Mouse (Mus musculus) heart, postnatal 36 days (tissue): ENCODE results near the gene Tmem9. TPM values are rescaled to one million over a fixed set of nuclear protein-coding genes. Genes with fewer than 3 reads are reported as not detected.

ENCODE experiments used
- DNase-seq, 2 experiments: peaks; one replicate each; pipeline ENCODE4 v3.0.0; 2021 to 2022
- intact Hi-C: fragments of 180-260 bp; cut with DNase I; formaldehyde crosslinking; loops from one replicate; pipeline ENCODE4 v1.15.1; 2025
- total RNA-seq, 2 experiments: library from RNA; stranded (reverse); gene quantifications; 2 replicates each; pipeline ENCODE4 v1.2.3; 2021

Tmem9 gene
- total RNA-seq, 2 experiments from 2014 or later, result 16.1 to 19.4 TPM

DNA sequence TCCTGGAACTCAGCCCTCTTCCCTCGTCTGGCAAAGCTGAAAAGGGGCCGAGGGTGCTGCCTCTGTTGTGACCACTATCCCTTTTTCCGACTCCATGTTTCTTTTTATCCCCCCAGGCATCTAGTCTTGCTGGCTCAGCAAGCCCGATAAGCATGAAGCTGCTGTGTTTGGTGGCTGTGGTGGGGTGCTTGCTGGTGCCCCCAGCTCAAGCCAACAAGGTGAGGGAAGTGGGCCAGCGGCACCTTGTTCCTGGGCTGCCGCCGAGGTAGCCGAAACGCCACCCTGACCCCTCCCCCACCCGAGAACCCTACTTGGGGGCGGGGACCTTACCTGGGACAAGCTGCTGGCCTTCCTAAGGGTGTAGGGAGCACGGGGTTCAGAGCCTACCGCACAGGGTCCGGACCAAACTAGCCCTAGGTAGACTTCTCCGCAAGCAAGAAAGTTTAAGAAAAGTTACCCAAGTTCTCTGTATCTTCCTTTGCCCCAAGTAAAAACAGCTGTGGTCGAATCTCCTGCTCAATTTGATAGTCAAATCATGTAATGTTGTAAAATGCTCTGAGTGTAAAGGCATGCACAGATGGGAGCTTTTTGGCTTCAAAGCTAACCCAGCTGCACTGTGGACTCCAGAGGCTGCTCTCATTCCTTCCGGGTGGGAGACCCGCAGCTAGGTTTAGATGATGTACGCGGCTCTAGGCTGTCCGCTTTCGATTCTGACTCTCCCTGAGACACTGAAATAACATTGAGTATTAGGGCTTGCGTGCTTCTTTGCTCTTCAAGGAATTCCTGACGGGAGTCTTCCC lies 10.6 kb downstream of the Tmem9 start:
- intact Hi-C loops, result no loop called here
- peak; percentile 6 to 17 for DNase-seq

GRCm38 (mm10) chr1:136030201-136030600 lies 22.3 kb downstream of the Tmem9 start:
- intact Hi-C loops, result no loop called here
- DNase-seq, result no peak

GRCm38 (mm10) chr1:136031697-136032096 lies 23.7 kb downstream of the Tmem9 start:
- intact Hi-C loops, result no loop called here
- no peak for DNase-seq

DNA sequence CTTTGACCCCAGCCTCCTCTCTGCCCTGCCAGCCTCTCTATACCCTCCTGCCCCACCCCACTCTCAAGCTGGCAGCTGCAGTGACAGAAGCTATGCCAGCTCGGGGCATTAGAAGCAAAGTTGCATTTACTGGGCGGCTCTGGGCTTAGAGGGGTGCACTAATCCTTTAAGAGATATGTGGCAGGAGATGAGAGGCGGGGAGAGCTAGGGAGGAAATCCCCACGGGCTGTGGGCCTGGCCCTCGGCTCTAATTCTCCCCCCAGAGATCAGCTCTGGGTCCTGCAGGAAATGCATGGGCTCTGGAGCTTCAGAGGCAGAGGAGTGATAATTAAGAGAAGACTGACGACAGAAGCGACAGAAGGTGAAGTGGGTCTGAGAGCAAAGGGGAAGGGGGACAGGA lies 25.0 kb downstream of the Tmem9 start:
- intact Hi-C loops, result no loop called here
- DNase-seq, result no peak

GRCm38 (mm10) chr1:136038746-136039538 lies 31.0 kb downstream of the Tmem9 start:
- intact Hi-C loops, result no loop called here

GRCm38 (mm10) chr1:136040452-136040851 lies 32.5 kb downstream of the Tmem9 start:
- intact Hi-C loops, result no loop called here

More at GRCm38 (mm10) chr1:136038746-136039538, 31.0 kb downstream of the Tmem9 start:
- DNase-seq, result no peak

GRCm38 (mm10) chr1:136040874-136041273 lies 32.9 kb downstream of the Tmem9 start:
- DNase-seq, result no peak
- intact Hi-C loops, result no loop called here

More at GRCm38 (mm10) chr1:136040452-136040851, 32.5 kb downstream of the Tmem9 start:
- DNase-seq, result no peak

- DNase-seq, result peak; percentile 22 to 47
- intact Hi-C loops, result no loop called here
These were observed 37.8 kb downstream of the Tmem9 start for GRCm38 (mm10) chr1:136045774-136046173.

GRCm38 (mm10) chr1:136047432-136047831 lies 39.5 kb downstream of the Tmem9 start:
- intact Hi-C loops, result no loop called here
- no peak for DNase-seq

DNA sequence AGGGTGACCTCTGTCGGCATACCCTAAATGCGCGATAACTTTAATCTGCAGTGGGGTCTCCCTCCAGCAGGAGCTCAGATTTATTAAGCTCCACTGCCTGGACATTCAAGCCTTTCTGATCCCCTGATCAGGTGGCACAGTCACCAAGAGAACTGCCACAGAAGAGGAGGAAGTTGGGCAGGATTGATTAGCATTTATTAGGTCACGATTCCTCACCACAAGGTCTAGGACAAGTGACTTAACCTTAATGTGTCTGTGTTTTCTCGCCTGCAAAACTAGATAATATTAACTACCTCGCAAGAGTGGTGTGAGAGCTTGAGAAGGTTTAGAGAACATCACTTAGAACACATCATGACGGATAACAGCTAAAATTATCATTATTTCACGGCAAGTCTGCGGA lies 39.9 kb downstream of the Tmem9 start:
- intact Hi-C loops, result no loop called here

GRCm38 (mm10) chr1:136050312-136051012 lies 42.5 kb downstream of the Tmem9 start, which contains the start of gene Ascl5:
Gene Ascl5 (plus strand): TSS chr1:136050804.
- DNase-seq, result peak in 1 of 2 experiments; percentile 4
- intact Hi-C loops, result loop anchor here (10.0 kb wide), 1 partner anchor 474 kb away; no protein-coding TSS in a partner anchor

More for the DNA sequence above, 39.9 kb downstream of the Tmem9 start:
- DNase-seq, result no peak

GRCm38 (mm10) chr1:136051013-136051315 lies 43.0 kb downstream of the Tmem9 start:
- intact Hi-C loops, result loop anchor here (10.0 kb wide), 1 partner anchor 474 kb away; no protein-coding TSS in a partner anchor
- DNase-seq, result no peak

DNA sequence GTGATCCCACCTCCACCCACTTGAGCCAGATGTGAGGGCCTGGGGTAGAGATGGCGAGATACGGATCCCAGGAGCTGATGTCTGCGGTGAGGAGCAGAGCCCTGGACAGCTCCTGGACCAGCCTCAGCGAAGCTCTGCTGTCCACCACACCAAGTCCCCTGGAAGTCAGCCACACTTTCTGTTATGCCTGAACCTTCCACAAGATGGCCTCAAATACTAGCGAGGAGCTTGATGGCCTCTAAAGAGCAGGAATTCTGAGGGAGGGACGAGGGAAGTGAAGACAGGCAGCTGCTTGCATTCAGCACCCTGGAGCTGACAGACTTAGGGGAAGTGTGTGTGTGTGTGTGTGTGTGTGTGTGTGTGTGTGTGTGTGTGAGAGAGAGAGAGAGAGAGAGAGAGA lies 43.5 kb downstream of the Tmem9 start:
- intact Hi-C loops, result loop anchor here (10.0 kb wide), 1 partner anchor 473 kb away; no protein-coding TSS in a partner anchor

GRCm38 (mm10) chr1:136052547-136052946 lies 44.6 kb downstream of the Tmem9 start, which contains the start of gene Cacna1s:
Gene Cacna1s (plus strand): TSS chr1:136052750.
- intact Hi-C loops, result loop anchor here (2.0 to 10.0 kb wide), 3 partner anchors 24 to 472 kb away; no protein-coding TSS in a partner anchor
- no peak for DNase-seq

More for the DNA sequence above, 43.5 kb downstream of the Tmem9 start:
- peak; percentile 56 for DNase-seq

DNA sequence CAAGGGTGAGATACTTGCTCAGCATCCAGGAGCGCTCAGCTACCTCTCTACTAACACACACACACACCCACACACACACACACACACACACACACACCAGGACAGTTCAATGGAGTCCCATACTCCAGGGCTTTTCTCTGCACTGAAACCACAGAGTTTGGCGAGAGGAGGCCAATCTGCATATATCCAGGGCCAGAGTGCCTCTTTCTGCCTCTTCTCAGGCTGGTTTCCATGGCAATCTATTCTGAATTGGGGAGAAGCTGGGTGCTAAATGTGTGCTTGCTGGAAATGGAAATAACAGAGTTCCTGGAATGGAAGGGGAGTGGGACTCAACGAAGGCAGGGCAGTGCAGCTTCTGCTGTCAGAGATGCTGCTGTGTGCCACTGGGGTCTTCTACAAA lies 47.8 kb downstream of the Tmem9 start:
- no peak for DNase-seq
- intact Hi-C loops, result loop anchor here (10.0 kb wide), 1 partner anchor 469 kb away; no protein-coding TSS in a partner anchor

- DNase-seq, result no peak
- intact Hi-C loops, result loop anchor here (10.0 kb wide), 1 partner anchor 466 kb away; no protein-coding TSS in a partner anchor
These were observed 50.6 kb downstream of the Tmem9 start for GRCm38 (mm10) chr1:136058594-136058993.

DNA sequence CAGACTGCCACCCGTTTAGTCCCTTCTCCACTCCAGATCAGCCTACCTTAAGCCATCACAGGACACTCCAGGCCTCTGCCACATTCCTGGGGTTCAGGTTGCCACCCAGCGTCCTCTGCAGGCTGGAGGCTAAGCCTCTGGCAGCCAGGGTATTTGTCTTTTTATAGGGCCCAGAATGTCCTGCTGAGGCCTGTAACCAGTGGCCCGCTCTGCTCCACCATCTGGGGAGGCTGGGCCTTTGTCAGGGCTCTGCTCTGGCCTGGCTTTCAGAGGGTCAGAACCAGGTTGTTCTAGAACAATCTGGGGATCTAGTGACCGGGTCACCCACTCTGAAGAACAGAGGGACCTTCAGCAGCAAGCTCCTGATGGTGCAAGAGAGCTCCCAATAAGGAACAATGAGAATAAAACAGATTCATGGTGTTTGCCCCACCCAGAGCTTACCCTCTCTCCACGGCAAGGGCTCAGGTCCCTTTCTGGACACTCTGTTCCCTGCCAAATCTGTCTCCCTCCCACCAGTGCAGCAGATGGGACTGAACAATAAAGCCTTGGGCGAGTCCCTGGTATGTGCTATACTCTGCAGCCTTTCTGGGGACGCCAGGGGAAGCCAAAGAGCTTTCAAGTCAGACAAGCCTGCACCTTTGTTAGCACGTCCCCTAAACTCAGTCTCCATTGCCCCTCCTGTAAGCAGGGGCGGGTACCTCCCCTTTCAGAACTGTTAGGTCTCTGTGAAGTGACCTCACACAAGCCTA lies 53.3 kb downstream of the Tmem9 start:
- peak; percentile 56 to 74 for DNase-seq
- intact Hi-C loops, result loop anchor here (2.0 kb wide), 1 partner anchor 106 kb away; no protein-coding TSS in a partner anchor

DNA sequence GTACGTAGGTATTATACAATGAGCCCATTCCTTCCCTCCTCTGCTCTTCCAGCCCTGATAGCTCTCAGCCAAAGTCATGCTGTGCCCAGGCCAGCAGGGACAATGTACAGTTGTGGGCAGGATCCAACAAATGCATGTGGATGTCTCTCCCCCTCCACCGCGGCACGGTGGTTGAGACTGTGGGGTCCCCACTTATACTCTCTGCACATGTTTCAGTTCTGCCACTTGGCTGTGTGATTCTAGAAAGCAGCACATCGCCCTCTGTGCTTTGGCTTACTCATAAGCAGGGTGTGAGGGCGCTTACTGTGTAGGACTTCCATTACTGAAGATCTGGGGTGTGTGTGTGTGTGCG lies 53.8 kb downstream of the Tmem9 start:
- DNase-seq, result no peak
- intact Hi-C loops, result loop anchor here (2.0 kb wide), 1 partner anchor 105 kb away; no protein-coding TSS in a partner anchor

GRCm38 (mm10) chr1:136063991-136064390 lies 56.0 kb downstream of the Tmem9 start:
- intact Hi-C loops, result no loop called here
- DNase-seq, result no peak

DNA sequence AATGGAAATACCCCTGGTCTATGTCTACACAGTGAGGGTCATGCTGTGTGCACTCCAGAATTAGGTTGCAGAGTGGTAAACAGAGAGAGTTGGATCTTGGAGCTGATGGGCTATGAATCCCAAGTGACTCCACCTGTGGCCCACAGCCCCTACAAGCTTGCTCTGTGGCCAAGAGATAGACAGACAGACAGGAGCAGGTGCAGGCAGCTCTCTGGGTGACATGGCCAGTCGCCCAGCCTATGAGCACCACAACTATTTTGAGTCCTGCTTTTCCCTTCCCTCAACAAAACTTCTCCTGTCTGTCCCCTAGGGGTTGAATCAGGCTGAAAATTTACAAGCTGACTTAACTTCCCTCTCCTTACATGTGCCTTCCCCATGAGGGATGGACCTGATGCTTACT lies 58.7 kb downstream of the Tmem9 start:
- intact Hi-C loops, result no loop called here
- no peak for DNase-seq
